Mouse (Mus musculus): ENCODE measurements around the gene Enpep.

Gene Enpep

GRCm38 (mm10) chr3:129332586-129332985 is at the start of gene Enpep:
TSS of gene Enpep (minus strand) at chr3:129332720.
- DNase-seq (ENCODE audit: low spot score in 2 of 2): peak in 1 of 2 experiments; percentile 4

- DNase-seq (ENCODE audit: low spot score in 2 of 2): no peak
Measured at GRCm38 (mm10) chr3:129379109-129379508, 46.6 kb upstream of the Enpep start.

- no peak for DNase-seq (ENCODE audit: low spot score in 2 of 2)
Measured at GRCm38 (mm10) chr3:129375087-129375486, 42.6 kb upstream of the Enpep start.

- no peak for DNase-seq (ENCODE audit: low spot score in 2 of 2)
Measured at GRCm38 (mm10) chr3:129373108-129373507, 40.6 kb upstream of the Enpep start.

GRCm38 (mm10) chr3:129369491-129369890 is 37.0 kb upstream of the Enpep start:
- DNase-seq (ENCODE audit: low spot score in 2 of 2): no peak

GRCm38 (mm10) chr3:129365919-129366318 is 33.4 kb upstream of the Enpep start:
- no peak for DNase-seq (ENCODE audit: low spot score in 2 of 2)

- no peak for DNase-seq (ENCODE audit: low spot score in 2 of 2)
Measured at GRCm38 (mm10) chr3:129364818-129365390, 32.4 kb upstream of the Enpep start.

GRCm38 (mm10) chr3:129363426-129363825 is 30.9 kb upstream of the Enpep start:
- no peak for DNase-seq (ENCODE audit: low spot score in 2 of 2)

GRCm38 (mm10) chr3:129358115-129358514 is 25.6 kb upstream of the Enpep start:
- DNase-seq (ENCODE audit: low spot score in 2 of 2): no peak

- no peak for DNase-seq (ENCODE audit: low spot score in 2 of 2)
Measured at GRCm38 (mm10) chr3:129353901-129354300, 21.4 kb upstream of the Enpep start.

- no peak for DNase-seq (ENCODE audit: low spot score in 2 of 2)
Measured at GRCm38 (mm10) chr3:129351320-129351877, 18.9 kb upstream of the Enpep start.

- DNase-seq (ENCODE audit: low spot score in 2 of 2): no peak
Measured at GRCm38 (mm10) chr3:129347277-129347676, 14.8 kb upstream of the Enpep start.

- DNase-seq (ENCODE audit: low spot score in 2 of 2): no peak
Measured at GRCm38 (mm10) chr3:129342767-129343166, 10.2 kb upstream of the Enpep start.

GRCm38 (mm10) chr3:129341066-129341465 is 8.5 kb upstream of the Enpep start:
- no peak for DNase-seq (ENCODE audit: low spot score in 2 of 2)

- DNase-seq (ENCODE audit: low spot score in 2 of 2): no peak
Measured at GRCm38 (mm10) chr3:129338296-129339091, 6.0 kb upstream of the Enpep start.

GRCm38 (mm10) chr3:129332142-129332541 is 378 bp downstream of the Enpep start:
- no peak for DNase-seq (ENCODE audit: low spot score in 2 of 2)

- no peak for DNase-seq (ENCODE audit: low spot score in 2 of 2)
Measured at GRCm38 (mm10) chr3:129331427-129331826, 1.1 kb downstream of the Enpep start.

GRCm38 (mm10) chr3:129328056-129328455 is 4.5 kb downstream of the Enpep start:
- no peak for DNase-seq (ENCODE audit: low spot score in 2 of 2)

GRCm38 (mm10) chr3:129321585-129321984 is 10.9 kb downstream of the Enpep start:
- no peak for DNase-seq (ENCODE audit: low spot score in 2 of 2)

- no peak for DNase-seq (ENCODE audit: low spot score in 2 of 2)
Measured at GRCm38 (mm10) chr3:129317032-129317729, 15.3 kb downstream of the Enpep start.

- DNase-seq (ENCODE audit: low spot score in 2 of 2): no peak
Measured at GRCm38 (mm10) chr3:129313671-129314415, 18.7 kb downstream of the Enpep start.

- no peak for DNase-seq (ENCODE audit: low spot score in 2 of 2)
Measured at GRCm38 (mm10) chr3:129313221-129313620, 19.3 kb downstream of the Enpep start.

Measured in frontal cortex, postnatal 36 days (tissue).